Mouse (Mus musculus) urinary bladder, postnatal 4 days (tissue): ENCODE measurements around the gene Camk2n2.
"Not testable (repeated sequence)": the region's sequence is repeated elsewhere in the genome, so short reads cannot be mapped to it uniquely, and the experiment has no call there.

Experiments
- DNase-seq, 2 experiments: peaks; one replicate each; pipeline ENCODE4 v3.0.0; 2021 to 2022; ENCODE audit warnings: low spot score in 2 of 2

The Camk2n2 gene

DNA sequence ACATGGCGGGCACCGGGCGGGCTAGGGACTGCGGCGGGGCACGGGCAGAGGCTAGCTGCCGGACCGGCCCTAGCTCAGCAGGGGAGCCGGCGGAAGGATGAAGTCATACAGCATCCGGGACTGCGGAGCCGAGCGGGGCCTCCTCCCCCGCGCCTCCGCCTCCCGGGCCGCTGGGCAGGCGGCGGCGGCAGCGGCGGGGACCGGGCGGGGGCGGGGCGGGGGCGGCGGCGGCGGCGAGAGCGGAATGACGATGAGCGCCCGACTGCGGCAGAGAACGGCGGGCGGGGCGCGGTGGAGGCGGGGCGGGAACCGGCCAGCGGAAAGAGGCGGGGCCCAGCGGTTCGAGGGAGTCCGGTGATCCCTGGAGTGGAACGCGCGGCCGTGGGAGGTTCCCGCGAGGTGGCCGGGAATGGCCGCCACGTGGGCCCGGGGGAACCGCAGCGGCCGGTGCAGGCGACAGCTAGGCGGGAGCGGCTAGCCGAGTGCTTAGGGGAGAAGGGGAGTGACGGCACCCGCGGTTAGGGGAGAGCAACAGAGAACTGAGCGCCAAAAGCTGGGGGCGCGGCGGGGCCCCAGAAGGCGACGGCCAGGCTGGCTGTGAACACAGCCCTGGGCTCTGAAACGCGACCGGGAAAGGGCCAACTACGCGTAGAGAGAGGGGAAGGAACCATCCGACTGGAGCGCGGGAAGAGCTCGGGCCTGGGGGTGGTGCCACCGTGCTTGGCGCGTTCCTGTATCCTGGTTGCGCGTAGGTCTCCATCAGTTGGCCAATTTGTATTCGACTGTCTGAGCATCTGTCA is at the start of gene Camk2n2:
Camk2n2 (minus strand) TSS at position 97 of the 800 bp plus-strand sequence.
- no peak for DNase-seq

DNA sequence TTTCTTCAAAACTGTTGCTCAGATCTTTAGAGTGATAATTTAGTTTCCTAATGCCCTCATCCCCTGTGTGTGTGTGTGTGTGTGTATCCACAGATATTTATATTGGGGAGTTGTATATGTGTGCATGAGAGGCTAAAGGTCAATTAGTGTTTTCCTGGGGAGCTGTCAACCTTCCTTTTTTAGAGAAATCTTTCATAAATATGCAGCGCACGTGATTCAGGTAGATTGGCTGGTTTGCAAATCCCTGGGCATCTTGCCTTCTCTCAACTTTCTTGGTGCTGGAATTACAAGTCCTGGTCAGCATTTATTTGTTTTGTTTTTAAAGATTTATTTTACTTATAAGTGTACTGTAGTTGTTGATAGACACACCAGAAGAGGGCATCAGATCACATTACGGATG is 49.2 kb upstream of the Camk2n2 start:
- DNase-seq: no peak

DNA sequence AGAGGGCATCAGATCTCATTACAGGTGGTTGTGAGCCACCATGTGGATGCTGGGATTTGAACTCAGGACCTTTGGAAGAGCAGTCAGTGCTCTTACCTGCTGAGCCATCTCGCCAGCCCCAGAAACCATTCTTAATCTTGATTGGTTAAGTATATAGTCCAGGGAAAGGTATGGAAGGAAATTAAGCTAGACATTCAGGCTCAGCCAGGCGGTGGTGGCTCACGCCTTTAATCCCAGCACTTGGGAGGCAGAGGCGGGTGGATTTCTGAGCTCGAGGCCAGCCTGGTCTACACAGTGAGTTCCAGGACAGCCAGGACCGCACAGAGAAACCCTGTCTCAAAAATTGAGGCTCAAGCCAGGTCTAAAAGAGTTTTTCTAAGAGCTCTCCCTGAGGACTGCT is 46.9 kb upstream of the Camk2n2 start, which contains the start of gene Eif4g1:
Eif4g1 (plus strand) TSS at position 301 of the 400 bp plus-strand sequence.
- DNase-seq: not testable (repeated sequence)

DNA sequence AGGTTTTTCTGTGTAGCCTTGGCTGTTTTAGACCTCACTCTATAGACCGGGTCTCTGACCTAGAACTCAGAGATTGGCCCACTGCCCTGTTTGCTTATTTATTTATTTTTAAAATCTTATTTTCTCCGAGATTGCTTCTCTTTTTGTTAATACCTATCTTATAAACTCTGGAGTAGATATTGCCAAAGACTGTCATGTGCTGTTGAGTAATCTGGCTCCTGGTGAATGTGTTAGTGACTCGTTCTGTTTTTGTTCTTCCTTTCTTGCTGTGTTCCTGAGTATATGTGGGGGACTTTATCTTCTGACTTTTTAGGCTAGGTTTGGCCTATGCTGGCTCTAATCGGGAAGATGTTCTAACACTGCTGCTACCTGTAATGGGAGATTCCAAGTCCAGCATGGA is 36.6 kb upstream of the Camk2n2 start:
- no peak for DNase-seq

DNA sequence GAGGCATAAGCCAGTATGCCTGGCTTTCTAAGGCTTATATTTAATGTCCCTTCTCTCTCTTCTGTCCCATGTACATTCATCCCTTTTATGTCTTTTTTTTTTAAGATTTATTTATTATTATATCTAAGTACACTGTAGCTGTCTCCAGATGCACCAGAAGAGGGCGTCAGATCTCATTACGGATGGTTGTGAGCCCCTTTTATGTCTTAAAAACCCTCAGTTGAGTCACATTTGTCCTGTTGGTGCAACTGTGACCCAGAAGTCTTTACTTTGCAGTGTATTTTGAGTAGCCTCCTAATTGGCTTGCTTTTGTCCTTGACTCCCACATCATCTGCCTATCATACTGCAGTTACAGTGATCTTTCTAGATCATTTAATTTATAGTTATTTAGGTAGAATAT is 32.2 kb upstream of the Camk2n2 start:
- DNase-seq: no peak

DNA sequence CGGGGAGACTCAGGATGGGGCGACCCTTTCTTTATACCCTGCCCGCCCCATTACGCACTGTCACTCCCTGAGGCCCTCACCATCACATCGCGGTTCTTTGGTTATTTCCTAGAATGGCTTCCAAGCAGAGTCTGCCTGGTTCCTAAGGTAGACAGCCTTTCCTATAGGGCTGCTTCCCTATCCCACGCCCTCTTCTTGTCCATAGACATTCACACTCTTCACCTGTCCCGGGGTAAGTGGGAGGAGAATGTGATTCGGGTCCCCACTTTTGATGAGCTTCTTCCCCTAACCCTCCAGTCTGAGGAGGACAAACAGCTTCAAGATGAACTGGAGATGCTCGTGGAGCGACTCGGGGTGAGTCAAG is 30.8 kb upstream of the Camk2n2 start:
- no peak for DNase-seq

DNA sequence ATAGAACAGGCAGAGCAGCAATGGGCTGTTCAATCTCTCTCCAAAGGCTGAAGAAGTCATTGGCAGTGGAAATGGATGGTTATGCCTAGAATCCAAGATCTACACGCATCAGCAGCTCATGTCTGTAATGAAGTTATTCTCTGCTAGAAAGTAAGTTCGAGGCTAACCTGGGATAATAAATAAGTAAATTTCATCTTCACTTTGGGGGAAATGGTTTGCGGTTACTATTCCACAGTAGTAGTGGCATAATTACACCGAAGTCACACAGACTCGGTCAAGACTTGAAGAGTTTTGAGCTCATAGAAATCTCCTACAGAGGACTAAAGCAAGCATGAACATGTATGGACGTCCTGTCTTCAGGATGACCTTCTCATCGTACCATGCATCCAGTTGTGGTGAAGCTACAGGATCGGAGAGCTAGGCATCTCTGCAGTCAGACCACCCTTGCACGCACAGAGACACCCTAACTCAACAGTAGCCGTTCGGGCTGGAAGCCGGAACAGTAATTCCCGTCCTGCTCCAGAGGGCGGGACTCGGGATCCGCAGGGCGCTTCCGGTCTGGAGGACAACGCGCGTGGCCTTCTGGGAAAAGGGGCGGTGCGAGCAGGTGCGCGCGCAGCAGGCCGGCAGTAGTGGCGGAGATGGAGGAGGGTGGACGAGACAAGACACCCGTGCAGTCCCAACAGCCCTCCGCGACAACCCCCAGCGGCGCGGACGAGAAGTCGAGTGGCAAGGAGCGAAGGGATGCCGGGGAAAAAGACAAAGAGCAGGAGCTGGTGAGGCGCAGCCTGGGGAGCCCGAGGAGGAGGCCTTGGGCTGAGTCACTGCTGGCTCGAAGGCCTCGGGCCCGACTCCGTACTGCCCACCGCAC is 30.2 kb upstream of the Camk2n2 start, which contains the start of gene Psmd2:
Psmd2 (plus strand) TSS at position 577 of the 871 bp plus-strand sequence.
- peak; percentile 94 to 98 for DNase-seq

DNA sequence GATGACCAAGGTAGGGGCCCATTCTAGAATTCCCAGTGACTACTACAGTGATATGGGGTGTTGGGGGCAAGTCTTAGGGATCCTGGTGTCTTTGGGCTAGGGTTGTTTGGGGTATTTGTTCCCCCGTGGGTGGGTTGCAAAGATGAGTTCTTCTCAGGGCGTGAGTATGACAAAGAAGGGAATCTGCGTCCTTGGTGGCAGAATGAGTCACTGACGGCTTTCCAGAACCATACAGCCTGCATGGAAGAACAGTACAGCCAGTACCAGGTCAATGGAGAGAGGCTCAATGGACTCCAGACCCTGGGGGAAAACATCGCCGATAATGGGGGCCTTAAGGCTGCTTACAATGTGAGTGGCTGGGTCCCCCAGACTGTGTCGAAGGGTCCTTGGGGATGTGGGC is 22.8 kb upstream of the Camk2n2 start:
- DNase-seq: no peak

DNA sequence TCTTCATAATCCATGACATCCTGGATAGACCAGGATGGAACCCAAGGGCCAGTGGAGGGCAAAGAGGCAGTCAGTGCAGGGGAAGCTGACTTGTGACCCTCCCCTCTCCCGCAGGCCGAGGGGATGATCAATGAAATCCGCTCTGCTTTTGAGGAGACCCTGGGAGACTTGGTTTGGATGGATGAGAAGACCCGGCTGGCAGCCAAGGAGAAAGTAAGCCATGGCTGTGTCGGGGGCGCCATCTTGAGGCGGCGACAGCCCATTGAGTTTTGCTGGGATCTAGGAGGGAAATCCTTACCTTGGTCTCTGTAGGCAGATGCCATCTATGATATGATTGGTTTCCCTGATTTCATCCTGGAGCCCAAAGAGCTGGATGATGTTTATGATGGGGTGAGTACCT is 21.1 kb upstream of the Camk2n2 start:
- peak; percentile 60 to 79 for DNase-seq

DNA sequence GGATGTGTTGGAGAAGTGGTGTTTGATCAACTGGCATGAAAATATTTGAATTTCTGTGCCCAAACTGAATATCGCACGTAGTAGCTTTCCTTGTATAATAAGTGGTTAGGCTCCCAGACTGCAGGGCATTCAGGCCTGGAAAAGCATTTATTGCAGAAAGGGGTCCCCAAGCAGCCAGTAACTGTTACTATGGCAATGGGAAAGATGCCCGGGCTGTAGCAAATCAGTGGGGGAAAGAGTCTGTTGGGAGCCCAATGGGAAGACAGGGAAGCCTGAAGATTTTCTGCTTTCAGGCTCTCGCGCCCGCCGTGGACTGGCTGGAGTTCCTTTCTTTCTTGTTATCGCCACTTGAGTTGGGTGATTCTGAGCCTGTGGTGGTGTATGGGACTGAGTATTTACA is 17.3 kb upstream of the Camk2n2 start:
- DNase-seq: no peak

DNA sequence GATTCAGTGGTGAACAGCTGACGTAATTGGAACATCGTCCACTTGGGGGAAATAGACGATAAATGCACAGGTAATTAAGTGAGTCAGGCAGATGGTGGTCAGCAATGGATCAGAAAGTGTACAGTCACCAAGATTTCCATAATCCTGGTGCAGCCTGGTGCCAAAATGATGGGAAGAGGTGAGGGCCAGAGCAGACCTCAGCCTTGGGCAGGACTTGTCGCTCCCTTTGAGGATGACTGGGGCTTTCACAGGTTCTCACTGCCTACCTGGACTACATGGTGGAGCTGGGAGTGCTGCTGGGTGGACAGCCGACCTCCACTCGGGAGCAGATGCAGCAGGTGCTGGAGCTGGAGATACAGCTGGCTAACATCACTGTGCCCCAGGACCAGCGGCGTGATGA is 16.3 kb upstream of the Camk2n2 start:
- DNase-seq: no peak

DNA sequence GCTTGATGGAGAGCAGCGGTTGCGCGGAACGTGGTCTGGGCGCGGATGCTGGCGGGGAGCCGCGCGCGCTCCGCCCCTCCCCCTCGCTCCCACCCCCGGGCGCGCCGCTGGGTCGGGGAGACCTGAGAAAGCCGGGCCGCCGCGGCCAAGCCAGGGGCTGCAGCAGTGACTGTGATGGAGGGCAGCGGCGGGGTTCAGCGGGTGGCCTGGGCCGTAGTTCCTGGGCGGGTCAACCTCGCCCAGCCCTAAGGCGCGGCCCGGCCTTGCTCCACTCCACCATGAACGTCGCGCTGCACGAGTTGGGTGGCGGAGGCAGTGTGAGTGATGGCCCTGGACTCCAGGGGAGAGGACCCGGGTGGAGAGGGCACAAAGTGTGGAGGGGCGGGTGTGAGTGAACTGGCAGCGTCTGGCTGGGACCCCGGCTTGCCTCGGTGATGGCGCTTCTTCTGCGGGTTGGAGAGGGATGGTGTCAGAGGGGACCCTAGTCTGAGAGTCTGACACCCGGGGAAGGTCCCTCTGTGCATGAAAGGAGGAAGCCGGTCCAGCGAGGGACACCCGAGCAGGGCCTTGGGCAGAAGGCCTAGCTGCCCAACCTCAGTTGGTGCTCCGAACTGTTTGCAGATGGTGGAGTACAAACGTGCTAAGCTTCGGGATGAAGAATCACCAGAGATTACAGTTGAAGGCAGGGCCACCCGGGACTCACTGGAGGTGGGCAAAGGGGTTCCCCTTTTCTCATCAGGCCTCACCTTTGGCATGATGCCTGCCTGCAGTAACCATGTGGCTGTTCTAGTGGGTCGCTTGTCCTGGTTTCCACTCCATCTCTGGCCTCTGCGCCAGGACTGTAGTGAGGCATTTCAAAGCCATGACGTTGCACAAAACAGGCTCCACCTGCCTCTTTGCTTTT is 8.9 kb upstream of the Camk2n2 start, which contains the start of gene Ece2:
Ece2 (plus strand) TSS at position 98 of the 904 bp plus-strand sequence.
- DNase-seq: no peak

DNA sequence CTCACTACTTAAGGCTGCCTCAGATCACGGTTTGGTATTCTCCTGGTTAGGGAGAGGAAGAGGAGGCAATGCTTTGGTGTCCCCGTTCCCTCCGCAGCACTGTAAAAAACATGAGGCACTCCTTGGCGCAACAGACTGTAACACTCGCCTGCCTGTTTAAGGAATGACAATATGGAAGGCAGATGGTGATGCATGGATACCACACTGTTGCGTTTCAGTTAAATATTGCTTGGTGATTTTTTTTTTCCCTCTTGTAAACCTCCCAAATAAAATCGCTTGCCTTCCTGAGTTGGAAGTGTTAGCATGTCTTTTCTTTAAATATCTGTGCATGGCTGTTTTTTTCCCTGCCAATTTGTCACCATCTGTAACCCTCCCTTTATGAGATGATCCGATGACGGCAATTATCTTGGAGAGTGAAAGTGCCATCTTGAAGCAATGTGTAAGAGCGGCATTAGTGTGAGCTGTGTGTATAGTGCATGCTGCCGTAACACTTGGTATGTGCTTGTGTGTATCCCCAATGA is 7.8 kb upstream of the Camk2n2 start:
- DNase-seq: no peak

DNA sequence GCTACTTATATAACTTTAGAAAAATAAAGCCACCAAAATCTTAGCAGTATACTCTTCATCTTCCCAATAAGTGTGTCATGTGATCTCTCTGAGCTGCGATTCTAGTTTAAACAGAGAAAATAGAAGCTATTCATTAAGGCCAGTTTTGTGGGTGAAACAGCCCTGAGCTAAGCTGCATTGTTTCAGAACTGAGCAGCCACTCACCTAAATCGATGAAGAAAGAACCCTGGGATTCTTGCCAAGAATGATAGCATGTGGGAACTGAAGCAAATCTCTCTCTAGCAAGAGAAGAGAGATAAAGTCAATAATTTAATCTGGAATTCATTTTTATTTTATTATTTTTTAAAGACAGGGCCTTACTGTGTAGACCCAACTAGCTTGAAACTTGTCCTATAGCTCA is 2.1 kb upstream of the Camk2n2 start:
- no peak for DNase-seq

DNA sequence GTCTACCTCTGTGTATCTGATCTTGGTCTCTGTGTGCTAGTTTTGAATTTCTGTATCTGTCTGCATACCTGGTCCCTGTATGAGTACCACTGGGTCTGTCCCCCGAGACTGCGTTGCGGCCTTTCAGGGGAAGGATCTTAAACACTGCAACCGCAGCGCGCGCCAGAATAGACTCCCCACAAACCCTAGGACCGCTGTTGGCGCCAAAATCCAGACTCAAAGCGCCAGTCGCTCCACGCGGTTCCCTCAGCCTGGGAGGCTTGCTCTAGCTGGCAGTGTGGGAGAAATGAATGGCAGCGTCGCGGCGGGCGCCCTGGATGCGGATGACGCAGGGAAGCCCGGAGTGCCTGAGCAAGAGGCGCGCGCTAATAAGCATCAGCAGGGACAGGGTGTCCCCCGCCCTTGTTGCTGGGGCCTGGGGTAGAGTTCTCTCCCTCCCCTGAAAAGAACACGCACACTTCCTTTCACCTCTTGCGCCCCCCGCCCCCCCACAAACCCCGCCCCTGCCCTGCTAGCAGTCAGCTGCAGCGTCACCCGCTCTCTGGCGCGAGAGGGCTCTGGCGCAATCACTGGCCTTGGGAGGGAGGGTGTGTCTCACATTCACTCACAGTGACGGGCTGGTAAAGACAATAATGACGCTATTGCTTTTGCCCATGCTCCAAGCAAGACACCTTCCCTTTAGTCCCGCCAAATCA is 1.1 kb upstream of the Camk2n2 start:
- DNase-seq: no peak

DNA sequence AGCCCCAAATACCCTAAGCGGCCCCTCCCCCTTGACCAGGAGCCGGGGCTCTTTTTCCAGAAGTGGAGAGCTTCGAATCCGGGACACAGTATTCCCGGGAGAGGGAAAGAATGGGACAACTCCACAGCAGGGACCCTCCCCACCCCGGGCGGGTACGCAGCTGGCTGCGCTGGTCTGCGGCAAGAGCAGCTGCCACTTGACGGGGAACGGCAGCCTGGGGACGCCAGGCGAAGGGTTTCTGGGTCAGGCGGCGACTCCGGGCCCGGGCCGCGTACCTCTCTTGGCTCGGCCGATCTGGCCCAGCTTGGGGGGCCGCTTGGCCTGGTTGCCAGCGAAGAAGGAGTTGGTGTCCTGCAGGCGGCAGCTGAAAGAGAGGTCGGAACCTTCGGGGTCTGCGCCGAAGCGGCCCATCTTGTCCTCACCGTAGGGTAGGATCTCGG is 316 bp downstream of the Camk2n2 start:
- peak in 1 of 2 experiments; percentile 27 for DNase-seq

DNA sequence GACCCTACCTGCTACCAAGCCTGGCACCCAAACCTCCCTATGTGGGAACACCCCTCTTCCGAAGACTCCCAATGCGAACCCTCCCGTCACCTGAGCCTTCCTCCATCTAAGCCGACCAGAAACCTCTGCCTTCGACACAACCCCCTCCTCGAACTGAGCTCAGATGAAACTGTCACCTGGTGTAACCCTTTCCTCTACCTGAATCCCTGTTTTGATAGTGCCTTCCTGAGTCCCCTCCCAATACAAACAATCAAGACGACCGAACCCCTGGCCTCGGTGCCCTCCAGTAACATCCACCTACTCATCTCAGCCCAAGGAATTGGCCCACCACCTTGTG is 720 bp downstream of the Camk2n2 start:
- DNase-seq: no peak

DNA sequence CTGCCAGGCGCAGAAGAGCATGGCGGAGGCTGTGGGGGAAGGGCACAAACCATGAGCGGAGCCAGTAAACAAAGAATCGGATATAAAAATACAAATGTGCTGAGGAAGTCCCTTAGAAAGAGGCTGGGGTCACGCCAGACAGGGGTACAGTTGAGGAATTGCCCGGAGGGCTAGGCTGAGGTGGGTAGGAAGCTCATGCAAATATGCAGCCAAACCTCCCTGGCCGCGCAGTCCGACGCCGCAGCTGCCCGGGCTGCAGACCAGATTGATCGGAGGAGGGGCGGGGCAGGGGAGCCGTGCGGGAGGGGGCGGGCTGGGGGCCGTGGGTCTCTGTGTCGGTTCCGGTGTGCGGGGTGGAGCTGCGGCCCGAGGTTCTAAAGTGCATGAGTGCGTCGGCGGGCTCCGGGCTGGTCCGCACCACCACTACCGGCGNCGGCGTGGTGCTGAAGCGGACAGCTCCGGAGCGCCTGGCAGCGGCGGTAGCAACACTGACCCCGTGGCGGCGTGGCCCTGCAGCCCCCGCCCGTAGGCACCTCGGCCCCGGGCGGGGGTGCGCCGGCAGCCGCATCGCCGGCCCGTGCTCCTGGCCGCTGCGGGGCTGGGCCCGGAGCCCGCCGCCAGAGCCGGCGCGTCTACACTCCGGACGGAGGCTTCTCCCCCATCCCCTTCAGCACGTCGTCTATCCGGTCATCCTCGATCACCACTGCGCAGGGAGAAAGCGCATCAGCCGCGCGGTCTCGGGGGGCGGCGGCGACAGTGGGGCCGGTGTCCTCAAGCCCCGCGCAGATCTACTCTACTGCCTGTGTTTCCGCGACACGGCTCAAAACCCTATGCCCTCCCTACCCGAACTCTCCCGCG is 1.3 kb downstream of the Camk2n2 start:
- no peak for DNase-seq

DNA sequence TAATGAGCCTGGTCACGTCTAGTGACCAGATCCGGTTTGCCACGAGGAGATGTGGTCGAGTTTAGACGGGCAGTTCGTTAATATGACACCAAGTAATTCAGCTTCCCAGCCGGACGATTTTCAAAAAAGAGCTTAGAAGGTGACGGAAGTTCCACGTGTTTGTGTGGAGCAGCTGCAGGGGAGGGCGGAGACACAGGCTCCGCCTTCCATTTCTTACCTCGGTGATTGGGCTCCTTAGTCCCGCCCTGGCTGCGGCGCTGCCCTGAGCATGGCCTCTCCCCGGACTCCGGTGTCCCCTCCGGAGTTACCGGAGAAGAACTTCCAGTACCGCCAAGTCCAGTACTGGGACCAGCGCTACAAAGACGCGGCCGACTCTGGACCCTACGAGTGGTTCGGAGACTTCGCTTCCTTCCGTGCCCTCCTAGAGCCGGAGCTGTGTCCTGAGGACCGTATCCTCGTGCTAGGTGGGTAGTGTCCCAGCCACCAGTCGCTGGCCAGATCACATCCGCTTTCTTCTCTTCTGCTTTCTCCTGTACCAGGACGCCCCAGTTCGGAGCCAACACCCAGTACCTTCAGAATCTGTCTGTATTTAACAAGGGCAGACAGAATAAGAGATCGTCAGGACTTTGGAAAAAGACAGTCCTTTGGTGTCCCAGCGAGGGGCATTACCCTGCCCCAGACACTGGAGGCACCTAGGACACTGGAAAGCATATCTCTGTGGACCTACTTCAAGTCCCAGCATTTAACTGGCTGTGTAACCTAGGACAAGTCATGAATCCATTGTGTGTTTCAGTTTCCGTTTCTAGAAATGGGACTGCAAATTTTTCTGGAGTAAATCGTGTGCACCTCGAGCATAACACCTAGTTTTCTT is 9.5 kb downstream of the Camk2n2 start, which contains the start of the genes Eef1akmt4, Gm49333 and Alg3:
Eef1akmt4 (plus strand) TSS at position 237 of the 871 bp plus-strand sequence.
Gm49333 (plus strand) TSS at position 254 of the 871 bp plus-strand sequence.
Alg3 (minus strand) TSS at position 379 of the 871 bp plus-strand sequence.
- peak; percentile 81 to 85 for DNase-seq
